In genomic region chr9:79894665-79895064, GRCm38 (mm10) we compare ENCODE assay signal across 24 mouse cellular contexts.
DNase-seq lines count a peak whose midpoint lies in the region; ATAC-seq lines count a peak whose summit lies in the region.
"Had no signal": no experiment of that assay in that cellular context is flagged by ENCODE, and none has a peak within 500 bp of the region (broad histone marks: within the 10 kb centered on the region; RNA-seq: fewer than 3 reads in every experiment).

No protein-coding gene starts in this region.

- no peak overlapping the region for H3K4me2 ChIP-seq in embryonic facial prominence, embryonic 14.5 days (ENCODE audit: low read depth, low read length)
- H3K4me2 ChIP-seq in lung, embryonic 16.5 days (ENCODE audit: low read depth, low read length) = no peak overlapping the region
- H3K4me2 ChIP-seq in limb, embryonic 15.5 days = no peak overlapping the region
- H3K4me2 ChIP-seq: embryonic facial prominence, embryonic 12.5 days; forebrain, embryonic 13.5 days; heart, embryonic 11.5 days; hindbrain, embryonic 12.5 days; hindbrain, embryonic 15.5 days had no signal

- no peak for ATAC-seq in embryonic facial prominence, embryonic 14.5 days (ENCODE audit: low read depth)
- peak; percentile 15; the same call in 1 of the 2 replicates for ATAC-seq in lung, embryonic 16.5 days (ENCODE audit: low read depth)
- ATAC-seq in limb, embryonic 15.5 days (ENCODE audit: insufficient number of reproducible peaks, low FRiP score, low TSS enrichment, low read depth) = 0 out of 2 replicates have a peak, but pooled peaks have one; percentile 19
- ATAC-seq: forebrain, embryonic 13.5 days; forebrain, embryonic 16.5 days; Patski had no signal

- H3K9me3 ChIP-seq in embryonic facial prominence, embryonic 14.5 days (ENCODE audit: control insufficient read depth, low read length) = no peaks in the 10 kb centered on the region
- H3K9me3 ChIP-seq in embryonic facial prominence, embryonic 10.5 days = no peaks in the 10 kb centered on the region
- no peaks in the 10 kb centered on the region for H3K9me3 ChIP-seq in lung, embryonic 16.5 days (ENCODE audit: control insufficient read depth, low read length)
- no peaks in the 10 kb centered on the region for H3K9me3 ChIP-seq in limb, embryonic 15.5 days
- H3K9me3 ChIP-seq: embryonic facial prominence, embryonic 12.5 days; forebrain, embryonic 10.5 days; forebrain, embryonic 13.5 days; G1E; hindbrain, embryonic 12.5 days; hindbrain, embryonic 15.5 days had no signal

- H3K27me3 ChIP-seq in embryonic facial prominence, embryonic 14.5 days (replicated peaks; ENCODE audit: control insufficient read depth, insufficient read depth, low read length) = no peaks in the 10 kb centered on the region
- H3K27me3 ChIP-seq in embryonic facial prominence, embryonic 10.5 days (replicated peaks; ENCODE audit: low read depth, poor library complexity, severe bottlenecking) = no peaks in the 10 kb centered on the region
- H3K27me3 ChIP-seq in lung, embryonic 16.5 days (ENCODE audit: control insufficient read depth, insufficient read depth, low read depth, low read length) = no peaks in the 10 kb centered on the region
- no peaks in the 10 kb centered on the region for H3K27me3 ChIP-seq in limb, embryonic 15.5 days
- H3K27me3 ChIP-seq: embryonic facial prominence, embryonic 12.5 days; forebrain, embryonic 13.5 days; hindbrain, embryonic 12.5 days; hindbrain, embryonic 15.5 days had no signal

- no peaks in the 10 kb centered on the region for H3K36me3 ChIP-seq in embryonic facial prominence, embryonic 14.5 days (ENCODE audit: control insufficient read depth, insufficient read depth, low read length)
- H3K36me3 ChIP-seq in embryonic facial prominence, embryonic 10.5 days (replicated peaks) = no peaks in the 10 kb centered on the region
- no peaks in the 10 kb centered on the region for H3K36me3 ChIP-seq in lung, embryonic 16.5 days (ENCODE audit: control insufficient read depth, insufficient read depth, low read length)
- H3K36me3 ChIP-seq in limb, embryonic 15.5 days = no peaks in the 10 kb centered on the region
- H3K36me3 ChIP-seq: embryonic facial prominence, embryonic 12.5 days; forebrain, embryonic 10.5 days; G1E; hindbrain, embryonic 12.5 days; hindbrain, embryonic 15.5 days had no signal

- no peaks in the 10 kb centered on the region for H3K4me1 ChIP-seq in embryonic facial prominence, embryonic 14.5 days (ENCODE audit: control insufficient read depth, insufficient read depth, low read length)
- H3K4me1 ChIP-seq in embryonic facial prominence, embryonic 10.5 days = 0 out of 2 replicates have a peak, but pooled peaks cover 4% of the 10 kb centered on the region
- H3K4me1 ChIP-seq in lung, embryonic 16.5 days (replicated peaks; ENCODE audit: control insufficient read depth, insufficient read depth, low read length) = no peaks in the 10 kb centered on the region
- H3K4me1 ChIP-seq in limb, embryonic 15.5 days = no peaks in the 10 kb centered on the region
- H3K4me1 ChIP-seq: embryonic facial prominence, embryonic 12.5 days had no signal

- no peak overlapping the region for H3K27ac ChIP-seq in embryonic facial prominence, embryonic 14.5 days (replicated peaks; ENCODE audit: low read depth, low read length)
- H3K27ac ChIP-seq in embryonic facial prominence, embryonic 10.5 days (replicated peaks) = no peak overlapping the region
- H3K27ac ChIP-seq in lung, embryonic 16.5 days (ENCODE audit: low read length) = no peak overlapping the region; the same call in 1 of the 2 replicates
- peak overlapping the region; percentile 63 for H3K27ac ChIP-seq in limb, embryonic 15.5 days
- H3K27ac ChIP-seq: embryonic facial prominence, embryonic 12.5 days; forebrain, embryonic 10.5 days; forebrain, embryonic 13.5 days; gastrocnemius, adult 2 months; heart, adult 2 months; hindbrain, embryonic 12.5 days; hindbrain, embryonic 15.5 days had no signal

- DNase-seq in embryonic facial prominence, embryonic 14.5 days (ENCODE audit: low spot score) = peak; percentile 53
- no peak for DNase-seq in embryonic facial prominence, embryonic 10.5 days (ENCODE audit: low spot score)
- no peak for DNase-seq in lung, postnatal 25 days (ENCODE audit: low spot score)
- no peak for DNase-seq in frontal cortex, adult 2 months (ENCODE audit: extremely low spot score in 1 of 2, low spot score in 1 of 2)
- DNase-seq: adrenal gland, postnatal 10 days; adrenal gland, postnatal 36 days; cerebellum, adult 18-20 months; cerebellum, adult 9-10 months; cerebellum, postnatal 14 days; gastrocnemius, adult 2 months; gastrocnemius, postnatal 14 days; heart, adult 2 months had no signal

- 38% methylated on average over 5 of the region's 5 CpGs for WGBS in embryonic facial prominence, embryonic 14.5 days
- 62% methylated on average over 5 of the region's 5 CpGs for WGBS in embryonic facial prominence, embryonic 10.5 days
- WGBS in lung, embryonic 16.5 days = 46% methylated on average over 5 of the region's 5 CpGs
- WGBS in limb, embryonic 15.5 days = 24% methylated on average over 5 of the region's 5 CpGs

- H3K4me3 ChIP-seq in embryonic facial prominence, embryonic 14.5 days (ENCODE audit: low read depth, low read length) = no peak overlapping the region
- H3K4me3 ChIP-seq in embryonic facial prominence, embryonic 10.5 days = no peak overlapping the region
- H3K4me3 ChIP-seq in lung, embryonic 16.5 days (ENCODE audit: low read length) = no peak overlapping the region
- H3K4me3 ChIP-seq in limb, embryonic 15.5 days = no peak overlapping the region
- H3K4me3 ChIP-seq: embryonic facial prominence, embryonic 12.5 days; erythroblast, embryonic 14.5 days; forebrain, embryonic 10.5 days; forebrain, embryonic 13.5 days; gastrocnemius, adult 2 months; heart, adult 2 months; hindbrain, embryonic 12.5 days; hindbrain, embryonic 15.5 days had no signal

- H3K9ac ChIP-seq in embryonic facial prominence, embryonic 14.5 days (ENCODE audit: low read depth, low read length) = no peak overlapping the region
- H3K9ac ChIP-seq in lung, embryonic 16.5 days (ENCODE audit: low read length) = no peak overlapping the region
- no peak overlapping the region for H3K9ac ChIP-seq in limb, embryonic 15.5 days
- H3K9ac ChIP-seq: embryonic facial prominence, embryonic 12.5 days; forebrain, embryonic 13.5 days; hindbrain, embryonic 12.5 days; hindbrain, embryonic 15.5 days had no signal
